Mouse (Mus musculus): ENCODE measurements around the gene Ptprd.

- peak; percentile 68; the same call in 1 of the 2 replicates for TF ChIP-seq EP300 (IDR thresholded peaks at IDR 0.05)
- no peak for TF ChIP-seq CTCF (IDR thresholded peaks at IDR 0.05)
These were observed 2258.3 kb downstream of the Ptprd start for GRCm38 (mm10) chr4:75953349-75954060.

Data from lung, postnatal 0 days (tissue).